Mouse (Mus musculus) heart, adult 11 months (tissue): ENCODE data around the gene Cbs.
A peak's percentile ranks its signal among the peaks of the same experiment; 100 is the strongest.
"Not testable (repeated sequence)": the region's sequence is repeated elsewhere in the genome, so short reads cannot be mapped to it uniquely, and the experiment has no call there.

Experiments used
- DNase-seq: peaks from one replicate; pipeline ENCODE4 v3.0.0; 2022

The Cbs gene

GRCm38 (mm10) chr17:31642331-31642730 lies 5.3 kb upstream of the Cbs start:
- DNase-seq: no peak

GRCm38 (mm10) chr17:31639651-31640050 lies 2.6 kb upstream of the Cbs start:
- peak; percentile 83 for DNase-seq

GRCm38 (mm10) chr17:31637866-31638570 lies 980 bp upstream of the Cbs start:
- DNase-seq: peak; percentile 92

DNA sequence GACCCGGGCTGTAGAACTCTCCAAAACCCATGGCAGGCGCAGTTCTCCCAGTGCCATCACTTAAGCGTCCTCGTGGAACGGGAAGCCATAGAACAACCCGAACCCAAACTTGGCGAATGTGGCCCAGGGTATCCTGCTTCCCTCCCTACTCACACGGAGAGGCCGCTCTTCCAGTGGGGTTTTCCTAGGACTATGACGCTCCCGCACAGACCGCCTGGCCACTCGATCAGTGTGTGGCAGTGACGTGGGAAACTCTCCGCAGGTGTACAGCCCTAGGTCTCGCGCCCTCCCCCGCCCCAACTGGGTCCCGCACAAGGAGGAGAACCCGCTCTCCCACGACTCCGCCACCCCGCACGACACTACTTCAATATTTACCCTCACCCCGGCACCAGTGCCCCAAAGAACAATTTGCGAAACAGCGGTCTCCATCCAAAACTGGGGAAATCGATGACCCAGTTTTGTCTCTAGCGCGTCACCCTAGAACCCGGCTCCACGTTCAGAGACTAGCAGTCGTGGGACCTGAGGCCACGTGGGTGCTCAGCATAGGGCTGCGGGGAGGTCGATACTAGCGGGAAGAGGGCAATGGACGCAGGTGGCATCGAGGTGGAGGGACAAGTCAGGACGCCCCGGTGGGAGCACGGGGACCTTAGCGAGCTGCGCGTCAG lies 629 bp downstream of the Cbs start:
- peak; percentile 91 for DNase-seq

- peak; percentile 85 for DNase-seq
Observed at GRCm38 (mm10) chr17:31635781-31636180, 1.3 kb downstream of the Cbs start.

GRCm38 (mm10) chr17:31634896-31635295 lies 2.1 kb downstream of the Cbs start:
- DNase-seq: no peak

DNA sequence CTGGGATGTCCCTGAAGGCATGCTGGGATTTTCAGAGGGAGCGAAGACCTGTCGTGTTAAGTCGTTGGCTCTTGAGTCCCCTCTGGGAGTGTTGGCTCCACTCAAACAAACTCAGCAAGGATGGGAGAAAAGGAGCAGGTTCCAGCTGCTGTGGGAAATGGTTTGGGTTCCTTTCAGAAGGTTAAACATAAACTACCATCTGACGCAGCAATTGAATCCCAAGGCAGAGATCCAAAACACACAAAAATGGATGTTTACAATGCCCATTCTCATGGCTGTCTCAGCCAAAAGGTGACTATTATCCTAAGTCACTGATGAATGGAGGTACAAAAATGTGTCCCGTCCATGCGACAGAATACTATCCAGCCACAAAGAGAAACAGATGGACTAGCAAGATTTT lies 4.0 kb downstream of the Cbs start:
- no peak for DNase-seq

GRCm38 (mm10) chr17:31631081-31631800 lies 5.8 kb downstream of the Cbs start:
- DNase-seq: no peak

- DNase-seq: no peak
Observed at GRCm38 (mm10) chr17:31627961-31628360, 9.1 kb downstream of the Cbs start.

DNA sequence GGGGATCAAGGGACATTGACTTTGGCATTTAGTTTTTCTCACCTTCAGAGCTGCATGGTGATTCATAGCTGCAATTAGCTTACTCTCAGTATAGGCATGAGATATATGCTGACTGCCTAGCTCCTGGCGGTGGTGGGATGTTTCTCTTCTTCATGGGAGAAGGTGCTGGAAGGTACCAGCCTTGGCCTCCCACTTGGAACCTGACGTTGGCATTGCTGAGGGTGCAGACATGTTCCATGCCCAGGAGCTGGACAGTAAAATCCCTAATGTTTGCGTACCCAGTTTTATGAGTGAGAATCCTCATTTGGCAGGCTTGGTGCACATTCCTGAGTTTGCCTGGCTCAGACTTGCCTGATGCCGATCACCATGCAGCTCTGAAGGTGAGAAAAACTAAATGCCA lies 13.9 kb downstream of the Cbs start:
- no peak for DNase-seq

GRCm38 (mm10) chr17:31613086-31613755 lies 23.8 kb downstream of the Cbs start:
- DNase-seq: peak; percentile 97

DNA sequence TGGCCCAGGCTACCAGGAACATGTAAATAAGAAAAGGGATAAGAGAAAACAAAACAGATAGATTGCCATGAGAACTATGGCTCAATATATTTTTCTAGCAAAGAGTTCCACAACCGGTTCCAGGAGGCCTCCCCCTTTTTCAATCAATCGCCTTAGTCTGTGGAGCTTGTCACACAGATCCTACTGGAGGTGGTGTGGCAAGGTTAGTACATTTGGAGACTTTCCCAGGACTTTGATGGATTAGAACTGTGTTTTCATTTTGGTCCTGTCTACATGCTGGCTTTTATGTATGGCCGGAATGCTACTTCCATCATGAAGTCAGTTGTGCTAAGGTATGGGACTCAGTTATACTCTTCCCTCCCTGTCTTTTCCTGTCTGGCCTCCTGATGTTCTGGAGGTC lies 27.1 kb downstream of the Cbs start:
- no peak for DNase-seq

GRCm38 (mm10) chr17:31609173-31609572 lies 27.9 kb downstream of the Cbs start:
- not testable (repeated sequence) for DNase-seq

GRCm38 (mm10) chr17:31607256-31607951 lies 29.6 kb downstream of the Cbs start:
- no peak for DNase-seq

- no peak for DNase-seq
Observed at GRCm38 (mm10) chr17:31606424-31606823, 30.6 kb downstream of the Cbs start.

- DNase-seq: no peak
Observed at GRCm38 (mm10) chr17:31598593-31598992, 38.4 kb downstream of the Cbs start.

DNA sequence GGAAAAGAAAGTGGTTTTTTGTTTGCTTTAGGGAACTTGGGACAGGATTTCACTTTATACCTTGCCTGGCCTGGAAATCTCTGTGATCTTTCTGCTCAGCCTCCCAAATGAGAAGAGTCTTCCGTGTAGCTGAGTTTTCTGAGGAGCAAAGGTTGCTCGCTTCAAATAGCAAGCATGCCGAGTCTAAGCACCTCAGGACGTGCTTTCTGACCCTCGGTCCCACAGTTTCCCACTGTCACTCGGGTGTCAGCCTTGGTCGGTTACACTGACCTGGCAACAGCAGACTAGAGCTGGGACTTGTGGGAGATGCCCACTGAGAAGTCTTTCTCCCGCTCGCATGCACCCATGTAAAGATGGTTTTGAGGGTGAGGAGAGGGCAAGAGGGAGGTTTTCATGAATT lies 39.1 kb downstream of the Cbs start:
- no peak for DNase-seq

DNA sequence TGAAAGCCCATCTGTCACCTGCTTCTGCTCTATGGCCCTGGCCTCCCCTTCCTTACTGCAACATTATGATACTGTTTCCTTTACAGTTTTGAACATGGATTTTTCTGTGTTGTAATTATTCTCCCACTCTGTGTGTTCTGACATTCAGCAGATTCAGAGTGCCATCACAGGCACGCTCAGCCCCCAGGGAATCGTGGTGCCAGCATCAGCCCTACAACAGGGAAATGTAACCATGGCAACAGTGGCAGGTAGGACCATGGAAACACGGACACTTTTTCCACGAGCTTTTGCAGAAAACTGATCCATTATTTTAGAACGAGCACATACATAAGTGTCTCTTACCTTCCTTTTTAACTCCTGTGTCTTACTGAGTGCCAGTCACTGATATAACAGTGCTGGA lies 42.0 kb downstream of the Cbs start:
- no peak for DNase-seq

- DNase-seq: peak; percentile 94
Observed at GRCm38 (mm10) chr17:31594590-31594989, 42.4 kb downstream of the Cbs start.

GRCm38 (mm10) chr17:31590846-31591245 lies 46.2 kb downstream of the Cbs start:
- no peak for DNase-seq

- DNase-seq: no peak
Observed at GRCm38 (mm10) chr17:31588726-31589125, 48.3 kb downstream of the Cbs start.

DNA sequence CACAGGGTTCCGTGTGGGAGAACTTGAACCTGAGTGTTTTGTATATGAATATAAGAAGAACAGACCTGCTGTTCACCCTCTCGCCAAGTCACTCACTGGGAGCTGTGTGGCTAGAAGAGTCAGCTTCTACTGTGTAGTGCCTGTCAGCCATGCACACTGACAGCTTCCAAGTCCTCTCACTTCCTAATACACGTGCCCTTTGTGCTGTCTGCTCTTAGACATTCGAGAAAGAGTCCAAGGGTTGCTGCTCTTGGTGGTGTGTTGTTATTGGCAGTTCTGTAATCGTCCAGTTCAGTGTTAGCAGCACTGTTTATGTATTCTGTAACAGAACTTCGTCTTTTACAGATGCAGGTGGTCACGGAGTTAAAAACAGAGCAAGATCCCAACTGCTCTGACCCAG lies 48.9 kb downstream of the Cbs start:
- DNase-seq: no peak

- DNase-seq: no peak
Observed at GRCm38 (mm10) chr17:31583781-31584180, 53.3 kb downstream of the Cbs start.
